Mouse (Mus musculus): ENCODE measurements around the gene Btbd9. TPM values are rescaled to one million over a fixed set of nuclear protein-coding genes. Genes with fewer than 3 reads are reported as not detected.
A peak's percentile ranks its signal among the peaks of the same experiment; 100 is the strongest.
"Not testable (repeated sequence)": the region's sequence is repeated elsewhere in the genome, so short reads cannot be mapped to it uniquely, and the experiment has no call there.

Gene Btbd9
- polyA plus RNA-seq (2012; ENCODE audit: insufficient read depth, insufficient read length, missing spikeins) = 5.0 and 11.7 TPM in 2 replicates

GRCm38 (mm10) chr17:30575941-30576773, at the start of gene Btbd9:
Btbd9 (minus strand) TSS chr17:30576488.
- Histone ChIP-seq H3K4me1 (ENCODE audit: control insufficient read depth, insufficient read depth, insufficient read length, low read length) (peaks cover 9% of the 10 kb centered on the region), H3K27ac (replicated peaks; ENCODE audit: low read depth, low read length) (peak within 1 kb of the TSS; percentile 98), H3K4me3 (ENCODE audit: insufficient read depth, low read depth, low read length) (peak within 1 kb of the TSS; percentile 97)

GRCm38 (mm10) chr17:30624132-30624531, 47.8 kb upstream of the Btbd9 start, which contains the start of gene Dnah8:
Dnah8 (plus strand) TSS chr17:30624354.
- not testable (repeated sequence) for H3K4me1 ChIP-seq (ENCODE audit: control insufficient read depth, insufficient read depth, insufficient read length, low read length); H3K27ac ChIP-seq (replicated peaks; ENCODE audit: low read depth, low read length); H3K4me3 ChIP-seq (ENCODE audit: insufficient read depth, low read depth, low read length)

GRCm38 (mm10) chr17:30623200-30623599, 46.9 kb upstream of the Btbd9 start:
- H3K4me3 ChIP-seq (ENCODE audit: insufficient read depth, low read depth, low read length) = no peak overlapping the region
- H3K4me1 ChIP-seq (ENCODE audit: control insufficient read depth, insufficient read depth, insufficient read length, low read length) = no peaks in the 10 kb centered on the region
- no peak overlapping the region for H3K27ac ChIP-seq (replicated peaks; ENCODE audit: low read depth, low read length)

- H3K27ac ChIP-seq (replicated peaks; ENCODE audit: low read depth, low read length) = no peak overlapping the region
- H3K4me1 ChIP-seq (ENCODE audit: control insufficient read depth, insufficient read depth, insufficient read length, low read length) = no peaks in the 10 kb centered on the region
Observed at GRCm38 (mm10) chr17:30621450-30621849, 45.2 kb upstream of the Btbd9 start.

GRCm38 (mm10) chr17:30620548-30620947, 44.3 kb upstream of the Btbd9 start:
- no peak overlapping the region for H3K4me3 ChIP-seq (ENCODE audit: insufficient read depth, low read depth, low read length)
- H3K27ac ChIP-seq (replicated peaks; ENCODE audit: low read depth, low read length) = no peak overlapping the region
- no peaks in the 10 kb centered on the region for H3K4me1 ChIP-seq (ENCODE audit: control insufficient read depth, insufficient read depth, insufficient read length, low read length)

More at GRCm38 (mm10) chr17:30621450-30621849, 45.2 kb upstream of the Btbd9 start:
- no peak overlapping the region for H3K4me3 ChIP-seq (ENCODE audit: insufficient read depth, low read depth, low read length)

GRCm38 (mm10) chr17:30619153-30619552, 42.9 kb upstream of the Btbd9 start:
- no peak overlapping the region for H3K27ac ChIP-seq (replicated peaks; ENCODE audit: low read depth, low read length)

GRCm38 (mm10) chr17:30618136-30618891, 42.0 kb upstream of the Btbd9 start:
- Histone ChIP-seq H3K4me3 (ENCODE audit: insufficient read depth, low read depth, low read length) (no peak overlapping the region), H3K27ac (replicated peaks; ENCODE audit: low read depth, low read length) (no peak overlapping the region), H3K4me1 (ENCODE audit: control insufficient read depth, insufficient read depth, insufficient read length, low read length) (no peaks in the 10 kb centered on the region)

More at GRCm38 (mm10) chr17:30619153-30619552, 42.9 kb upstream of the Btbd9 start:
- no peaks in the 10 kb centered on the region for H3K4me1 ChIP-seq (ENCODE audit: control insufficient read depth, insufficient read depth, insufficient read length, low read length)
- no peak overlapping the region for H3K4me3 ChIP-seq (ENCODE audit: insufficient read depth, low read depth, low read length)

- Histone ChIP-seq H3K27ac (replicated peaks; ENCODE audit: low read depth, low read length) (no peak overlapping the region), H3K4me3 (ENCODE audit: insufficient read depth, low read depth, low read length) (no peak overlapping the region), H3K4me1 (ENCODE audit: control insufficient read depth, insufficient read depth, insufficient read length, low read length) (peaks cover 4% of the 10 kb centered on the region; the same call in 1 of the 2 replicates)
Observed at GRCm38 (mm10) chr17:30616203-30616602, 39.9 kb upstream of the Btbd9 start.

GRCm38 (mm10) chr17:30613350-30613749, 37.1 kb upstream of the Btbd9 start:
- Histone ChIP-seq H3K27ac (replicated peaks; ENCODE audit: low read depth, low read length) (no peak overlapping the region), H3K4me3 (ENCODE audit: insufficient read depth, low read depth, low read length) (no peak overlapping the region), H3K4me1 (ENCODE audit: control insufficient read depth, insufficient read depth, insufficient read length, low read length) (peaks cover 8% of the 10 kb centered on the region; the same call in 1 of the 2 replicates)

GRCm38 (mm10) chr17:30612075-30612859, 36.0 kb upstream of the Btbd9 start:
- peaks cover 9% of the 10 kb centered on the region; the same call in 1 of the 2 replicates for H3K4me1 ChIP-seq (ENCODE audit: control insufficient read depth, insufficient read depth, insufficient read length, low read length)
- H3K4me3 ChIP-seq (ENCODE audit: insufficient read depth, low read depth, low read length) = peak overlapping the region; percentile 87
- H3K27ac ChIP-seq (replicated peaks; ENCODE audit: low read depth, low read length) = peak overlapping the region; percentile 69

- Histone ChIP-seq H3K4me1 (ENCODE audit: control insufficient read depth, insufficient read depth, insufficient read length, low read length) (peaks cover 9% of the 10 kb centered on the region; the same call in 1 of the 2 replicates), H3K27ac (replicated peaks; ENCODE audit: low read depth, low read length) (no peak overlapping the region), H3K4me3 (ENCODE audit: insufficient read depth, low read depth, low read length) (peak overlapping the region; percentile 87)
Observed at GRCm38 (mm10) chr17:30611221-30612074, 35.2 kb upstream of the Btbd9 start.

- Histone ChIP-seq H3K4me3 (ENCODE audit: insufficient read depth, low read depth, low read length) (no peak overlapping the region), H3K4me1 (ENCODE audit: control insufficient read depth, insufficient read depth, insufficient read length, low read length) (peaks cover 9% of the 10 kb centered on the region; the same call in 1 of the 2 replicates), H3K27ac (replicated peaks; ENCODE audit: low read depth, low read length) (no peak overlapping the region)
Observed at GRCm38 (mm10) chr17:30610739-30611138, 34.5 kb upstream of the Btbd9 start.

GRCm38 (mm10) chr17:30609980-30610307, 33.7 kb upstream of the Btbd9 start:
- Histone ChIP-seq H3K27ac (replicated peaks; ENCODE audit: low read depth, low read length) (no peak overlapping the region), H3K4me3 (ENCODE audit: insufficient read depth, low read depth, low read length) (no peak overlapping the region), H3K4me1 (ENCODE audit: control insufficient read depth, insufficient read depth, insufficient read length, low read length) (peaks cover 9% of the 10 kb centered on the region; the same call in 1 of the 2 replicates)
